Mouse (Mus musculus) CH12F3 (cell line): ENCODE data around the gene Chmp2a.

Source experiments
- in situ Hi-C: fragments of 300-500 bp; cut with MboI; formaldehyde crosslinking; loops from 2 replicates; pipeline ENCODE4 v1.14.3; 2020; ENCODE audit warnings: low sequenced_read_pairs

Gene Chmp2a

DNA sequence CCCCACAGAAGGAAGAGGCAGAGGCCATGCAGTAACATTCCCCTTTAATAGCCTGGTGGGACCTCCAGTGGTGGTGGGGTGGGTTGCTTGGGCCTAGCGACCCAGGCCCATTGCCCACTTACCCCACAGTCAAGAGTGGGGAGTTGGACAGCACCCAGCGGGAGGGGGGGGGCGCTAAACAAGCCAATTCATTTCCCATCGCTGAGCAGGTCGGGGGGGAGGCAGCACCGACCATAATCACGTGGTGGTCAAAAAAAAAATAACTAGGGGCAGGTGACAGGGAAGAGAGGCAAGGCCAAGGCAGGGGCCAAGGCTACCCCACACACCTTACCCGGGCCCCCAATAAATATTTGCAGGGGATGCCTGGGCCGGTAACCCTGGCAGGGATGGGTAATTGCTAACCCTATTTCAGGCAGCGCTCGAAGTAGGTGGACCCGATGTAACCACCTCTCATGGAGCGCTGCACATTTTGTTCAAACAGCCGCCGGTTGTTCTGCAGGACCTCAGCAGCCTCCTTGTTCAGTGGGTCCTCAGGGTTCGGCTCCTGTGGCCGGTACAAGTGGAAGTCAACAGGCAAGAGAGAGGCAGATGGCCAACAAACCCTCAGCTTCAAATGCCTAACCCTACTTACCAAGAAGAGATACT lies 726 bp upstream of the Chmp2a start:
- in situ Hi-C loops, result no loop called here

DNA sequence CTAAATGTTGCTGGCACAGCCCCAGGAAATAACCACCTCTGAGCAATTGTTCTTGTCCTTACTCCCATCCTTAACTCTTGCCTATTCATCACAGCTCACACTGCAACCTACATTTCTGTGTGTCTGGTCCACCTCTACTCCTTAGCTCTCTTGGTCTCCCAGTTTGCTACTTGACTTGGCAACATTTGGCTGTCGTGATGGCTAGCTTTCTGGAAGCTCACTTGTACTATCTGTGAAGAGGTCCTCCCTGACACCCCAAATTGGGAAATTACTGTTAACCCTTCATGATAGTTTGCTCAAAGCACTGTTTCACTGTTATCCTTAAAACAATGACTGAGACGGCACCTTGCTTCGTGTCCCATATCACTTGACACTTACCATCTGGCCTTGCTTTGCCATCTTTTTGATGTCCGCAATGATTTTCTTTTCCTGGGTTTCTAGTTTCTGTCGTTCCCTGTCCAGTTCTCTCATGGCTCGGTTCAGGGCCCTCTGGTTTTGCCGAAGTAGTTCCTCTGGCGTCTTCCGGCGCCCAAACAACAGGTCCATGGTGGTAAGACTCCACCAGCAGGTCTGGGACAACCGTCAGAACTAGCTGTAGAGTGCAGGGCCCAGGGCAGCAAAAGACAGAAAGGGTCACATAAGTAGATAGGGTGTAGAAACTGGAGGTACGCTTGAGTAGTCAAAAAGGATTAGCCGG lies 1.0 kb downstream of the Chmp2a start:
- in situ Hi-C loops, result no loop called here

- in situ Hi-C loops, result no loop called here
Measured at GRCm38 (mm10) chr7:13032541-13032940, 2.1 kb downstream of the Chmp2a start.

GRCm38 (mm10) chr7:13031983-13032382 lies 2.6 kb downstream of the Chmp2a start:
- in situ Hi-C loops, result no loop called here

- in situ Hi-C loops, result no loop called here
Measured at GRCm38 (mm10) chr7:13031069-13031468, 3.5 kb downstream of the Chmp2a start.

DNA sequence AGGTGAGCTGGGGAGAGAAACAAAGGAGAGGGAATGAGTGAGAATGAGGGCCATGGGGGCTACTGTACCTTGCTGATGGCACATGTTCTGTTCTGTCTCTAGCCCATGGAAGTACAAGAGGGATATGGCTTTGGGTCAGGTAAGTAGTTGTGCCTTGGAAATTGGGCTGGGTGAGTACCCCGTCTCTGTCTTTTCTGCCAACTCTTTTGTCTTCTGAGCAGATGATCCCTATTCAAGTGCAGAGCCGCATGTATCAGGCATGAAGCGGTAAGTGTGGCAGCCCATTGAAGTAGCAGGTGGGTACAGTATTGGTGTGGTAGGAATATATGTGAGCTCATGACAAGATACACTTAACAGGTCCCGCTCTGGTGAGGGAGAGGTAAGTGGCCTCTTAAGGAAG lies 5.6 kb downstream of the Chmp2a start:
- in situ Hi-C loops, result no loop called here

DNA sequence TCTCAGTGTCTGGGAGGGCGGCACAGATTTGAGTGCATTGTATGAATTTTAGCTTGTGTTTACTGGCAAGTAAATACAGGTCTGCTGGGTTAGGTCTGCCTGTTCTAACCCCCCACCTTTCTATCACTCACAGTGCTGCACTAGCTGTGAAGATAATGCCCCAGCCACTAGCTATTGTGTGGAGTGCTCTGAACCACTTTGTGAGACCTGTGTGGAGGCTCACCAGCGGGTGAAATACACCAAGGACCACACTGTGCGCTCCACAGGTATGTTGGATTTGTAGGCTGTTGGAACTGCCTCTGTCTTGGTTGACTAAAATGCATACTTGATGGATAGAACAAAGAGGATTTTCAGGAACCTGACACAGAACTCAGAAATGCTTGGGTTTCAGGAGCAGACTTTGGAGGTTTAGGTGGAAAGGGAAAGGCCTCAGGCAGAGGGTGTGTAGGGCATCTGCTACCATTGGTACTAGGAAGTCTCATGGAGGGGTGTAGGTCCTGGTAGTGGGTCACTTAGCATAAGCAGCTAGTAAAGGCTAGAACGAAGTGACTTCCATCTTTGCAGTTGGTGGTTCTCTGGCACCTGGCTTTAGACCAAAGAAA lies 9.0 kb downstream of the Chmp2a start:
- in situ Hi-C loops, result no loop called here

DNA sequence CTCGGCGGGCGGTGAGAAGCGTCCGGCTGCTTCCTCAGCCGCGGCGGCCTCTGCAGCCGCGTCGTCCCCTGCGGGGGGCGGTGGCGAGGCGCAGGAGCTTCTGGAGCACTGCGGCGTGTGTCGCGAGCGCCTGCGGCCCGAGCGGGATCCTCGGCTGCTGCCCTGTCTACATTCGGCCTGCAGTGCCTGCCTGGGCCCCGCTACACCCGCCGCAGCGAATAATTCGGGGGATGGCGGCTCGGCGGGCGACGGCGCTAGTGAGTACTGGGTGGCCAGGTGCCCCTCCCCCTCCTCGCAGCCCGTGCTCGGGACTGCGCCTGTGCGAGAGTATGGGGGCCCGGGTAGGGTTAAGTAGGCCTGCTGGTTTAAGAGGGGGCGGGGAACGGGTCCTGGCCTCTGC lies 9.8 kb downstream of the Chmp2a start:
- in situ Hi-C loops, result no loop called here

DNA sequence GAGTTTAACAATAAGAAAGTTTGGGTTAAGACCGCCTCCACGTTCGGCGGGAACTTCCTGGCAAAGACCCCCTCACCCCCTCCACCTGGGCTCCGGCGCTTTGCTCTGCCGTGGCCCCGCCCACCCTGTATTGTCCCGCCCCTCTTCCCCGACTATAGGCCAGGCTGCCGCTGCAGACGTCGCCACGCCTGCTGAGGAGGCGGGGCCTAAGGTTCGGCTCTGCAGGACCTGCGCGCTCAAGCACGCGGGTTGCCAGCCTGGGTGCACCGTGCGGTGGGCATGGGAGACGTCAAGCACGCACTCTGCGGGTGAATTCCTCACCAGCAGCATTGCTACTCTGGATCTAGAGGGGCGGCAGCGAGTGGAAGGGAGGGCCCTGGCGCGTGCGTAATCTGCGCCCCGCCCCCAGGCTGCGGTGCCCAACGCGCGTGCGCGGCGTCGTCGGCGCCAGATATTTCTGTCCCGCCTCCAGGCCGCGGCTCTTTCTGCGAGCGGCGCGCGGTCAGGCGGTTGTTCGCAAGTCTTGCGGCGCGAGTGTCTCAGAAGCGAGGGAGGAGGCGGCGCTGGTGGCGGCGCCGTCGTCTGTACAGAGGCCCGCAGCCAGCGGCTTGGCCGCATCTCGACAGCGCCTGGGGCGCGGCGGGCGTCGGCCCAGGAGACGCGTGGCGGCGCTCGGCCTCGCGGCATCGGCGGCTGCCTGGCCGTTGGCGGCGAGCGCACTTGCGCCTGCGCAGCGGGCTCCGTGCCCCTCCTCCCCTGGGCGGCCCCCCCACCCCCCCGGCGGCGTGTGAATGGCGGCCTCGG lies 10.5 kb downstream of the Chmp2a start:
- in situ Hi-C loops, result no loop called here

GRCm38 (mm10) chr7:13022773-13023535 lies 11.7 kb downstream of the Chmp2a start:
- in situ Hi-C loops, result no loop called here

- in situ Hi-C loops, result no loop called here
Measured at GRCm38 (mm10) chr7:13015217-13015616, 19.4 kb downstream of the Chmp2a start.

DNA sequence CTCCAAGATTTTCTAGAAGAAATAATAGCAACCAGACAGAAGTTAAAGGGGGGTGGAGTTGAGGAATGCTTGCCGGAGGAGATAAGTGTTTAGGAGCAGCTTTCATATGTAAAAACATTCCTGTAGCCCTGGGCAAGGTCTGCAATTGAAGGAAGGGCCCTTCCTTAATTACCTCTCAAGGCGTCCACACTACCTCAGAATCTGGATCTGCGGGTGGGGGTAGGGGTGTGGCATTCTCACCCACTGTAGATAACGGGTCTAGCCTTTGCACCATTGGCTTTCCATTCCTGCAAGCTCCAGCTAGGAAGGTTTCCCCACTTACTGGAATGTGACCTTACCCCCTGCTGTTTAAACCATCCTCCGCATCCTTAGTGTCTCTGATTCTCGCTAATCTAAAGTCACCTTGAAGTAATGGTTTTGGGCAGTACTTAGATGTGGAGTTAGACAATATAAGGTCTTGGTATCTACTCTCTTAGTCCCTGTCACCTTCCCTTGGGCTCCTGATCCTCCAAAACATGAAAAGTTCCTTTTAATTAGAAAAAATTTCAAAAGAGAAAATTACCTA lies 20.2 kb downstream of the Chmp2a start:
- in situ Hi-C loops, result no loop called here

DNA sequence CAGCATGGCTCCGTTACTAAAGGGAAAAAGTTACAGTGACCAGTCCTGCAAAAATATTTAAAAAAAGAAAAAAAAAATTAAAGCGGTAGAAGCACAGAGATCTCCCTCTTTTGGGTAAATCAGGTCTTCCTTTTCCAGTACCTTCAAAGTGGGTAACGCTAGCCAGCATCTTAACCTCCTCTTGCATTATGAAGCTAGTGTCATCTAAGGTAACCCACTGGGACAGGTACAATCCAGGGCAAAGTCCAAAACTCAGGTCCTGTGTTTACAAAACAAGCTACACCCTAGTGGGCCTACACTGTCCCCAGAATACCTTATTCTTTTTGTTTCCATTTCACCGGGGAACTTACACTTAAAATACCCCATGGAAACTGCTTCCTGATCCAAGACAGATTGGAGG lies 20.9 kb downstream of the Chmp2a start:
- in situ Hi-C loops, result no loop called here

DNA sequence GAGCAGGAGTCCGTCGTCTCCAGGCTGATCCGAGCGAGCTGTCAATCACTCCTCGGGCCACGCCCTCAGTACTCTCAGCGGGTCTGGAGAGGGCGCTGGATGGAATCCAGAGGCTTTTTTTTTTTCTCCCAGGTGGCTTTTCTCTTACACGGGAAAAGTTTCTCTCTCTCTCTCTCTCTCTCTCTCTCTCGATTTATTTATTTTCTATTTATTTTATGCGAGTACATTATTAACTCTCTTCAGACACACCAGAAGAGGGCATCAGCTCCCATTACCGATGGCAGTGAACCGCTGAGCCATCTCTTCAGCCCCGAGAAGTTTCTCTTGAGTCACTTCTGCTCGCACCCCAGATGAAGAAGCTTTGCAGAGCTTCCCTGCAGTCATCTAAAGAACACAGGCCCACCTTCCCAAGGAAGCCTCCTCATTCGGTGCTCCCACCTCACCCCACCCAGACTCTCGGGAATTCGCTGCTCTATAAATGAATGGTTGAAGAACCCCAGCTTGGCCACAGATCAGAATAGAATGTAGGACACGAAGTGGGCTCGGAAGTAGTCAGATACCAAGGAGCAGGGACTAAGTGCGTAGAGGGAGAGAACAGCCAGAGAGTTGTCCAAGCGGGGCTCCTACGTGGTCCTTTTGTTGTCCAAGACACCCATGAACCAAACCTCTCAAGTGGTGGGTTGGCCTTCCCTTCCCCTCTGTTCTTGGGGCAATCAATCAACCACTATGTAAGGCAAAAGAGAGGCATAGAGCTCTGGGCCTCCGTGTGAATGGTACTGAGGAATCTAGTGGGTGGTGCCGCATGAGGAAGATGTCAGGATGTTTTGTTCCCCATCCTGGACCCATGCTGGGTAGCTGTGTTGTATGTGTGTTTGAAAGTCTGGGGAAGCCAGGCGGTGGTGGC lies 24.4 kb downstream of the Chmp2a start, which contains the start of gene Zbtb45:
Zbtb45 (minus strand) TSS at position 30 of the 904 bp plus-strand sequence.
- in situ Hi-C loops, result no loop called here

DNA sequence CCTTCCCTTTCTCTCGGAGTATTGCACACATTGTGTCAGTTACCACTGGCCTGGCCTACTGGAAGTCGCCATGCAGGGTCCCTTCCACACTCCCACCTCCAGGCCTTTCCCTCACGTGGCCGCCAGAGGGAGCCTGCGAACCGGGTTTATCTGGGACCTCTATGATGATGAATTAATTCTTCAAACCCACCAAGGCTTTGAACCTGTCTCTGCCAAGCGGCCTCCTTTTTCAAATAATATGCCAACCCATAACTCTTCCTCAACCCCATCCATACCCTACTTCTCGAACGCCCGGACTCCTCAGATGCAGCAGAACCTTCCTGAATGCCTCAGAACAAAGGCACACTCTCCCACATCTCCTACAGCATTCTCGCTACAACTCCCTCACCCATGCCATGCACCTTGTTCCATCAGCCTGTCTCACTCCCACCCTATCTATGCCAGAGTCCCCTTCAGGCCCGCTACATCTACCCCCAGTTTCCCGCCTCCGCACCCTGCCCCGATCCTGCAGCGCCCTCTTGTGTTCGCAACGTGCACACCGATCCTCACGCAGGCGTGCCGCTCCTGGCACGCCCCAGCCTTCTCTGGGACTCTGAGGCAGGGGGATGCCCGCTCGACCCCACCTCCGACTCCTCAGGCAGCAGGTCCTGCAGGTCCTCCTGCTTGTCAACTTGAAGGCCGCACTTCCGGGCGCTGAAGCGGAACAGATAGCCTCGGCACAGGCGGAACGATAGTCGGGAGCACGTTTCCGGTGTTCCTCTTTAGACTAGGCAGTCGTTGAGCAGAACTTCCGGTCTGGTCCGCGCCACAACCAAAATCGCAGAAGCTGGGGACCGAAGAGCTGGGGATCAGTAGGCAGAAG lies 25.2 kb downstream of the Chmp2a start:
- in situ Hi-C loops, result no loop called here

- in situ Hi-C loops, result no loop called here
Measured at GRCm38 (mm10) chr7:13007341-13008092, 27.1 kb downstream of the Chmp2a start.

GRCm38 (mm10) chr7:13006531-13006930 lies 28.1 kb downstream of the Chmp2a start:
- in situ Hi-C loops, result no loop called here

DNA sequence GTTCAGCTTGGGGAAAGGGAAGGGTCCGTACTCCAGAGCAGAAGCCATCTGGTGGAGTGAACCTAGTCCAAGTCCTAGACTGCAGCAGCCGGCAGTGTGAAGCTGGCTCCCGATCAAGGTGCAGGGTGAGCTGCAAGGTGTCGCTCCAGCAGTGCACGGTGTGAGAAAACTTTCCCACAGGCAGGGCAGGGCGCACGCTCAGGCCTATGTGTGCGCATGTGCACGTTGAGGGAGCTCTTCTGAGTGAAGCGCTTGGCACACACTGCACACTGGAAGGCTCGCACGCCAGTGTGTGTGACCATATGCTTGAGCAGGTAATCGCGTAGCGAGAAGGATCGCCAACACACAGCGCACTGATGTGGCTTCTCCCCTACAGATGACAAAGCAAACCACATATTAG lies 28.6 kb downstream of the Chmp2a start:
- in situ Hi-C loops, result no loop called here
